Mouse (Mus musculus) thymus, postnatal 36 days (tissue): ENCODE data around the gene Rnf31.

Experiments
- DNase-seq, 2 experiments: peaks; one replicate each; pipeline ENCODE4 v3.0.0; 2022; ENCODE audit warnings: mixed read lengths in 2 of 2

Gene Rnf31

DNA sequence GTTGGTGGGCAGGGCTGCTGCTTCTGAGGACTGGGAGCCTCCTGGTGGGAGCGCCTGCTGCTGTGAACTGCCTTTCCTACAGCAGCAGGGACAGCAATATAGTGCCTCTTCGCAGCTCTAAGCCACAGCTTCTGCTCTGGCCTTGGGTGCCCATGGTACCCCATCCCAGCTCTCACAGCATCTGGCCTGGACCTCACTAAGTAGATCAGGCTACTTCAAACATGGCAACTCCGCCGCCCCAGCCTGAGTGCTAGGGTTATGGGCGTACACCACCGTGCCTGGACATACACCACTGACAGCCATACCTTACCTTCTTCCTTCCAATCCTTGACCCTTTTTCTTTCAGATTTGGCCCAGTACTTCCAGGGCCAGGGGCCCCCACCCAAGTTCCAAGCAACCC is 16.8 kb downstream of the Rnf31 start:
- no peak for DNase-seq

DNA sequence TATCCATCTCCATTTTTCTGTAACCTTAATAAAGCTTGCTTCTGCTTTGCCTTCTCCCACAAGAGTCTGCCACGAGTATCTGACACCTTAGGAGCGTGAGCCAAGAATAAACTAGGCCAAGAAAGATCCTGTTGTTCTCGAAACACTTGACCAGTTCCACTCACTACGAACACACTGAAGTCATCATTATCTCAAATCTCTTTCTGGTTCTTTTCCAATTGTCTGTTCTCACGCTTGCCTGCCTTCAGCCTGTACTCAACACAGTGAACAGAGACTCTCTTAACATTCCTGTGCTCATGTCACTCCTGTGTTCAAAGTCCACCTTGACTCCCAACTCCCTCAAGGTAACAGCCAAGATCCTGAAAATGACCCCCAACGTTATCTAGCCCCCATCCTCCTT is 21.8 kb downstream of the Rnf31 start:
- DNase-seq = no peak

DNA sequence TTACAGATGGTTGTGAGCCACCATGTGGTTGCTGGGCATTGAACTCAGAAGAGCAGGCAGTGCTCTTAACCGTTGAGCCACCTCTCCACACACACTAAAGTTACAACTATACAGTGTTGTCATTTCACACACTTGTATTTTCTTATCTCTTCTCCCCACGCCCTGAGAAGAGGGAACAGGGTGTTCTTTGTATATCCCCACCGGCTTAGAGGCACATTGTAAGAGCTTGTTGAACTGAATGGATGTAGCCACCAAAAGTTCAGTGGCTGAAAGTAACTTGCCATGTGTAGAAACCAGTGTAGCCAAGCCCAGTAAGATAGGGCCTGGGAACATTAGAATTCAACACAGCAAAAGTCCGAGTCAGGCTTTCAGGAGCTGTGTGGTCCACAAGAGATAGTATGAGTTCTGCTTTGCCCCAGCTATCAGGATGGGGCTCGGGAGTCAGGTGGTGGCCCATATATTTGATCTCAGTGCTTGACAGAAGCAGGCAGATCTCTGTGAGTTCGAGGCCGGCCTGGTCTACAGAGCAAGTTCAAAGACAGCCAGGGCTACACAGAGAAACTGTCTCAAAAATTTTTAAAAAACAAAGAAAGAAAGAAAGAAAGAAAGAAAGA is 23.2 kb downstream of the Rnf31 start:
- no peak for DNase-seq

GRCm38 (mm10) chr14:55615876-55616275 is 24.4 kb downstream of the Rnf31 start:
- no peak for DNase-seq

DNA sequence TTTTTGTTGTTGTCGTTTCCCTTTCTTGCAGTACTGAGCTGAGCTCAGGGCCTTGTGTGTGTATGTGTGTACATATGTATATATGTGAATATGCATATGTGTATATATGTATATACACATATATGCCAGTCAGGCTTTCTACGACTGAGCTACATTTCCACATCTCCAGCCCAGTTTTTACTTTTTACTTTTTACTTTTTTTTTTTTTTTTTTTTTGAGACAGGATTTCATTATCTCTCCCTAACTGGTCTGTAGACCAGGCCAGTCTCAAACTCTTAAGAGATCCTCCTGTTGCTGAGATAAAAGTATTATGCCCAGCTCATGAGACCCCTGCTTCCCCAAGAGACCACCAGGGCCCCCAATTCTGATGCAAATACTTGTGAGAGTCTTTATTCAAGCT is 25.3 kb downstream of the Rnf31 start:
- no peak for DNase-seq

DNA sequence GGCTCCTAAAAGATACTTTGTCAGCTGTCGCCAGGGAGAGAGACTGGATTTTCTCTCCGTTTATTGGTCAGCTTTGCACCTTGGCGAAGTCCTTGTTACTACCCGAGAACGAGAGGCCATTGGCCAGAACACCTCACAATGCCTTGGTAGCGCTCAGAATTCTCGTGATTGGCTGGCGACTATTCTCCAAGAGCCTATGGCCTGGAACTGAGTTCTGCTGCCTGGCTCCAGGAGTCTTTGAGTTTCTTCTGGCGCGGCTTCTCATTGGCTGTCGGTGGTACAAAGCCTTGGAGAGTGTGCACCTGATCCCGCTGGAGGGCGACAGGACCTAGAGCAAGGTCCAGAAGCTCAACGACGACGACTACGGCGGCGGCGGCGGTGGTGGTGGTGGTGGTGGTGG is 26.3 kb downstream of the Rnf31 start, which contains the start of gene Rec8:
TSS of gene Rec8 (plus strand) at position 216 of the 400 bp plus-strand sequence.
- no peak for DNase-seq

DNA sequence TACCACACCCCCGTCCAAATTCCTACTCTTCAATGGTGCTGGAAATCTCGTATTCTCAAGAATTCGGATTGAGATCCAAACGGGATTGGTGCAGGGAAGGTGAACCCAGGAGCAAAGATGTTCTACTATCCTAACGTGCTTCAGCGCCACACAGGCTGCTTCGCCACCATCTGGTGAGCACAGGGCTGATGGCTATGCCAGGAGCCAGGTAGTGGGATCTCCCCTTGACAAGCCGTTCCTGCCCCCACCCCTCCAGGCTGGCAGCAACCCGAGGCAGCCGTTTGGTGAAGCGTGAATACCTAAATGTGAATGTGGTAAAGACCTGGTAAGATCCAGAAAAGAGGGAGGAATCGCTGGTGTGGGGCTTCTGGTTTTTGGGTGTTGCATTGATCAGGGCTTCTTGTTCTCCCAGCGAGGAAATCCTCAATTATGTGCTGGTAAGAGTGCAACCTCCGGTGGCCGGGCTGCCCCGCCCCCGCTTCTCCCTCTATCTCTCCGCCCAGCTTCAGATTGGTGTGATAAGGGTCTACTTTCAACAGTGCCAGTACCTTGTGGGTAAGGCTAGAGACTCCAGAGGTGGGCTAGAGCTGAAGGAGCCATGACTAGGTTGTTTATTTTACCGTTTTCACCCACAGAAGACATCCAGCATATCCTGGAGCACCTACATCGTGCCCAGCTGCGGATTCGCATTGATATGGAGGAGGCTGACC is 27.1 kb downstream of the Rnf31 start:
- no peak for DNase-seq

GRCm38 (mm10) chr14:55628077-55628827 is 36.7 kb downstream of the Rnf31 start:
- DNase-seq = no peak

GRCm38 (mm10) chr14:55629312-55629711 is 37.8 kb downstream of the Rnf31 start:
- peak; percentile 76 to 81 for DNase-seq

- no peak for DNase-seq
These were observed 43.5 kb downstream of the Rnf31 start for GRCm38 (mm10) chr14:55634874-55635522.

- peak; percentile 83 to 89 for DNase-seq
These were observed 44.1 kb downstream of the Rnf31 start, which contains the start of gene Ipo4 for GRCm38 (mm10) chr14:55635523-55636007. Ipo4 (minus strand) TSS chr14:55635957.

DNA sequence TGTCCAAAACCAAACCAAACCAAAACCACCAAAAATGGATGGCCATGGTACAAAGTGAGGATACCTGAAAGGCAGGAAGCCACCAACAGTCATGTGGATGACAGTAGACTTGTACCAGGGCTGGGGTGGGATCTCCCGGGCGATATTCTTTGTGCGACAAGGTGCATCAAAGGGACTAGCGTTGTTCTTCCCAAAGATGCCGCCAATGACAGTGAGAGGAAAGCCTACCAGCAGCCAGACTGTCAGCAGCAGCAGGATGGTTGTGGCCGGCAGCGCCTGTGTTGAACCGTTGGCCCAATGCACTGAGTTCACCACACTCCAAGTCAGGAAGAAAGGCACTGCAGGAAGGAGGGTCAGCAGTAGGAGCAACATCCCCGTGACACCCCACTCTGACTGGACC is 46.3 kb downstream of the Rnf31 start, which contains the start of gene Gm49378:
TSS of gene Gm49378 (minus strand) at position 101 of the 400 bp plus-strand sequence.
- DNase-seq = no peak

GRCm38 (mm10) chr14:55640816-55641215 is 49.3 kb downstream of the Rnf31 start:
- no peak for DNase-seq

GRCm38 (mm10) chr14:55641291-55641690 is 49.8 kb downstream of the Rnf31 start:
- DNase-seq = no peak

GRCm38 (mm10) chr14:55642679-55643059 is 51.2 kb downstream of the Rnf31 start:
- no peak for DNase-seq

- peak; percentile 81 to 86 for DNase-seq
These were observed 51.8 kb downstream of the Rnf31 start, which contains the start of gene Tm9sf1 for GRCm38 (mm10) chr14:55643060-55643907. Tm9sf1 (minus strand) TSS chr14:55643806.

DNA sequence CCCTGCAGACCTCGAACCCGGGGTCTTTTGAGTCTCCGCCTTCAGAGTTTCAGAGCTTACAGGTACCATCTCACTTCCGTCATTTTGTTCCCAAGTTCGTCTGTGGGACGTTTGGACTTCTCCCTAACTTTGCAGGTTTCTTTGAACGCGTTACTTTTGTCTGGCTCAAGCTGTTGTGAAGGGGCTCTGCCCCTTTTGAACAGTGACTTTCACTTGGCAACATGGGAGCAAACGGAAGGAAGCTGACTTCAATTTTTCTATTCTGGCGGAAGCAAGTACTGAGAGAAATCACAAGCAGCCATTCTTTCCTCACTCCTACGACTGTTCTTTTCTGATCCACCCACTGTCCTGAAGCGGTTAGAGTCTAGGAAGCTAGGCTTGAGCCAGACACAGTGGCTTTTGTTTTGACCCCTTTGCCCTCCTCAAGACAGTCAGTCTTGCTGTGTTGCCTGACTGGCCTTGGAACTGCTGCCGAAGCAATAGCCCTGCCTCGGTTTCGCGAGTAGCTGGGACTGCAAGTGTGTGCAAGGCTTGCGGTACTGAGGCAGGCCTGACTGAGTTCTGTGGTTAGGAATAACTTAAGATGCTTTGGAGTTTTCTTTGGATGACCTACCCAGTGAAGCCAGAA is 52.9 kb downstream of the Rnf31 start:
- DNase-seq = peak in 1 of 2 experiments; percentile 35

- no peak for DNase-seq
These were observed 58.4 kb downstream of the Rnf31 start, which contains the start of gene Tssk4 for GRCm38 (mm10) chr14:55649884-55650283. Tssk4 (plus strand) TSS chr14:55650184.

DNA sequence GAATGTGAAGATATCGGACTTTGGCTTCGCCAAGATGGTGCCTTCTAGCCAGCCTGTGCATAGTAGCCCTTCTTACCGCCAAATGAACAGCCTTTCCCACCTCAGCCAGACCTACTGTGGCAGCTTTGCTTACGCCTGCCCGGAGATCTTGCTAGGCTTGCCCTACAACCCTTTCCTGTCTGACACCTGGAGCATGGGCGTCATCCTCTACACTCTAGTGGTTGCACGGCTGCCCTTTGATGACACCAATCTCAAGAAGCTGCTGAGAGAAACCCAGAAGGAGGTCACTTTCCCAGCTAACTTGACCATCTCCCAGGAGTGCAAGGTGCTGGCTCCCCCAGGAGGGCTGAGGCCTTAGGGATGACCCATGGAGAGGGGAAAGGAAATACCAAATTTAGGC is 60.0 kb downstream of the Rnf31 start:
- DNase-seq = peak; percentile 32 to 59
